Mouse (Mus musculus) erythroblast, embryonic 14.5 days (primary cell): Measurements from ENCODE around the gene Dennd5b.

Experiments used
- GATA1 ChIP-seq: IDR thresholded peaks from 2 replicates; pipeline ENCODE4 v1.6.1; 2012; ENCODE audit warnings: low read length, inconsistent platforms, mixed read lengths
- TAL1 ChIP-seq: IDR thresholded peaks from 3 replicates; pipeline ENCODE4 v1.6.1; 2012; ENCODE audit warnings: low read length, inconsistent platforms, mixed read lengths

- TF ChIP-seq GATA1 (no peak), TAL1 (no peak)
Measured at GRCm38 (mm10) chr6:149077136-149077808, 24.2 kb downstream of the Dennd5b start.
